Mouse (Mus musculus): ENCODE results near the gene Pdc. TPM values are rescaled to one million over a fixed set of nuclear protein-coding genes. Genes with fewer than 3 reads are reported as not detected.
"Not testable (repeated sequence)": the region's sequence is repeated elsewhere in the genome, so short reads cannot be mapped to it uniquely, and the experiment has no call there.

Pdc gene
- not detected in 2 replicates for polyA plus RNA-seq (2016; fragmentation: Nextera tagmentation; extraction: Ambion mirVana)

DNA sequence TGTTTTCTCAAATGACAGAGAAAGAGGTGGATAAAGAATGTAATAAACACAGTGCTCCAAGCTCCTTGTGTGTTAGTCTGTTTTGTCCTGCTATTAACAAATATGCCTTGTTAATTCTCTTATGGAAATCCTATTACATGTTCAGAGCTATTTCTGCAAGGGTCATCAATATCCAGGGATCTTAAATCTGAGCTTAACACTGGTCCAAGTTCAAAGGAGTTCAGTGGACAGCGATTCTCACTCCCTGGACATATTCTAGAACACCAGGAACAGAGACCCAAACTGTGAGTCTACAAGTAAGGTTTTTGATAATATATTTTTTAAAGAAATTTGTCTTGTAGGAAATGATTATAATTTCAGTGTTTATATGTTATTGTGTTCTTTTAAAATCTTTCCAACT, at the start of gene Pdc:
Gene Pdc, plus strand, starts transcription at position 213 of the 400 bp plus-strand sequence.
- Histone ChIP-seq H3K36me3 (replicated peaks) (no peaks in the 10 kb centered on the region), H3K4me1 (no peaks in the 10 kb centered on the region), H3K27ac (replicated peaks) (no peak within 1 kb of the TSS), H3K9me3 (no peaks in the 10 kb centered on the region), H3K27me3 (replicated peaks; ENCODE audit: low read depth, poor library complexity, severe bottlenecking) (no peaks in the 10 kb centered on the region), H3K4me3 (no peak within 1 kb of the TSS)
- DNase-seq (ENCODE audit: low spot score) = no peak
- 89% methylated on average over 1 of the region's 1 CpGs for WGBS

- not testable (repeated sequence) for H3K27ac ChIP-seq (replicated peaks); H3K36me3 ChIP-seq (replicated peaks); H3K9me3 ChIP-seq; H3K27me3 ChIP-seq (replicated peaks; ENCODE audit: low read depth, poor library complexity, severe bottlenecking); DNase-seq (ENCODE audit: low spot score); H3K4me1 ChIP-seq; H3K4me3 ChIP-seq
- 80% methylated on average over 3 of the region's 3 CpGs for WGBS
These were observed 25.2 kb upstream of the Pdc start for GRCm38 (mm10) chr1:150294051-150294450.

- 71% methylated on average over 1 of the region's 1 CpGs for WGBS
These were observed 11.6 kb upstream of the Pdc start for GRCm38 (mm10) chr1:150307599-150307998.

GRCm38 (mm10) chr1:150335111-150335510, 15.9 kb downstream of the Pdc start:
- 76% methylated on average over 2 of the region's 2 CpGs for WGBS
- Histone ChIP-seq H3K27ac (replicated peaks) (no peak overlapping the region), H3K36me3 (replicated peaks) (no peaks in the 10 kb centered on the region), H3K9me3 (no peaks in the 10 kb centered on the region), H3K4me3 (no peak overlapping the region), H3K27me3 (replicated peaks; ENCODE audit: low read depth, poor library complexity, severe bottlenecking) (no peaks in the 10 kb centered on the region), H3K4me1 (no peaks in the 10 kb centered on the region)
- no peak for DNase-seq (ENCODE audit: low spot score)

More at GRCm38 (mm10) chr1:150307599-150307998, 11.6 kb upstream of the Pdc start:
- no peak overlapping the region for H3K4me3 ChIP-seq
- H3K9me3 ChIP-seq = no peaks in the 10 kb centered on the region
- no peaks in the 10 kb centered on the region for H3K36me3 ChIP-seq (replicated peaks)
- DNase-seq (ENCODE audit: low spot score) = no peak
- no peaks in the 10 kb centered on the region for H3K4me1 ChIP-seq
- H3K27me3 ChIP-seq (replicated peaks; ENCODE audit: low read depth, poor library complexity, severe bottlenecking) = no peaks in the 10 kb centered on the region
- H3K27ac ChIP-seq (replicated peaks) = no peak overlapping the region

GRCm38 (mm10) chr1:150360864-150361263, 41.6 kb downstream of the Pdc start:
- no peak overlapping the region for H3K4me3 ChIP-seq
- 91% methylated on average over 1 of the region's 1 CpGs for WGBS
- no peak overlapping the region for H3K27ac ChIP-seq (replicated peaks)
- no peaks in the 10 kb centered on the region for H3K9me3 ChIP-seq
- no peaks in the 10 kb centered on the region for H3K4me1 ChIP-seq
- DNase-seq (ENCODE audit: low spot score) = no peak
- no peaks in the 10 kb centered on the region for H3K27me3 ChIP-seq (replicated peaks; ENCODE audit: low read depth, poor library complexity, severe bottlenecking)
- peaks cover 43% of the 10 kb centered on the region for H3K36me3 ChIP-seq (replicated peaks)

DNA sequence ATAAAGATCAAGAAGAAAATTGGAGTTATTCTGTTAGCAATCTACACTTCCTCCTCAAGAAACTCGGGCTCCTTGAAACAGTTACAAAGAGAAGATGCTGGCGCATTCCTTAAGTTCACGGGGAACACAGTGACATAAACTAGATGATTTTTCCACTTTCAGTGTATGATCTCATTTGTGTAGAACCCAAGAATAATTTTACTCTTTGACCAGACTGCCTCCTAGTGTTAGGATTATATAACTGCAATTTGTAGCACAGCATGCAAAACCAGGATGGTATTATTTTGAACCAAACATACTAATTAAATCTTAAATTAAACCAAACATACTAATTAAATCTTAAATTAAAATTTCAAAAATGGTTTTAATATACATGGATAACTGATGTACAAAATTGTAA, 53.7 kb downstream of the Pdc start:
- no peak for DNase-seq (ENCODE audit: low spot score)
- Histone ChIP-seq H3K9me3 (no peaks in the 10 kb centered on the region), H3K4me1 (no peaks in the 10 kb centered on the region), H3K27me3 (replicated peaks; ENCODE audit: low read depth, poor library complexity, severe bottlenecking) (no peaks in the 10 kb centered on the region), H3K4me3 (no peak overlapping the region), H3K27ac (replicated peaks) (no peak overlapping the region), H3K36me3 (replicated peaks) (peaks cover 21% of the 10 kb centered on the region)
- WGBS = 88% methylated on average over 3 of the region's 3 CpGs

DNA sequence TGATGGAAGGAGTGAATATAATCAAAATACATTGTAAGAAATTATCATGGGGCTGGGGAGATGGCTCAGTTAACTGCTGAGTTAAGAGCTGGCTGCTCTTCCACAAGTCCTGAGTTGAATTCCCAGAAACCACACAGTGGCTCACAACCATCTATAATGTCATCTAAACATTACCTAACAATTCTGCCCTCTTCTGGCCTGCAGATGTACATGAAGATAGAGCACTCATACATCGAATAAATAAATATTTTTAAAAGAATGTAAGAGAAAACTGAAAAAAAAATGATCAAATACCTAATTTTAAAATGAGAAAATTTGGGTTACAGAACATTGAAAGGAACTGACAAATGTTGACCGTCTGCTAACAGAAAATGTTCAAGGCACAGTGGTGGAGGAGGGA, 55.0 kb downstream of the Pdc start:
- no peaks in the 10 kb centered on the region for H3K9me3 ChIP-seq
- peaks cover 24% of the 10 kb centered on the region for H3K36me3 ChIP-seq (replicated peaks)
- H3K27ac ChIP-seq (replicated peaks) = no peak overlapping the region
- H3K27me3 ChIP-seq (replicated peaks; ENCODE audit: low read depth, poor library complexity, severe bottlenecking) = no peaks in the 10 kb centered on the region
- DNase-seq (ENCODE audit: low spot score) = no peak
- H3K4me3 ChIP-seq = no peak overlapping the region
- 87% methylated on average over 2 of the region's 2 CpGs for WGBS
- no peaks in the 10 kb centered on the region for H3K4me1 ChIP-seq

Other genes starting within 250 kb of the Pdc start
- 0.16 and 0.25 TPM in 2 replicates for gene Ptgs2, start 219.4 kb upstream of the Pdc start, polyA plus RNA-seq (2016; fragmentation: Nextera tagmentation; extraction: Ambion mirVana)
- gene Tpr, start 73.4 kb downstream of the Pdc start, polyA plus RNA-seq (2016; fragmentation: Nextera tagmentation; extraction: Ambion mirVana) = 181 and 186 TPM in 2 replicates
- gene Odr4, start 73.7 kb downstream of the Pdc start, polyA plus RNA-seq (2016; fragmentation: Nextera tagmentation; extraction: Ambion mirVana) = 25.1 and 31.5 TPM in 2 replicates
- 0.28 and 0.50 TPM in 2 replicates for gene Prg4, start 146.7 kb downstream of the Pdc start, polyA plus RNA-seq (2016; fragmentation: Nextera tagmentation; extraction: Ambion mirVana)